Mouse (Mus musculus): ENCODE measurements around the gene Sec23a.

GRCm38 (mm10) chr12:58924025-58924424, 87.8 kb downstream of the Sec23a start:
- TF ChIP-seq CTCF (IDR thresholded peaks at IDR 0.05; ENCODE audit: low read depth) = peak; percentile 47
- no peak for TF ChIP-seq EP300 (IDR thresholded peaks at IDR 0.05; ENCODE audit: low read depth)
